Mouse (Mus musculus) T-helper 2 cell (primary cell): Measurements from ENCODE around the gene Dtnbp1.

Experiments used
- in situ Hi-C: fragments of 300-600 bp; cut with MboI, MseI; formaldehyde crosslinking; loops from one replicate; pipeline ENCODE4 v1.15.1; 2025; ENCODE audit warnings: high pct_unique_total_duplicates

Dtnbp1 gene

DNA sequence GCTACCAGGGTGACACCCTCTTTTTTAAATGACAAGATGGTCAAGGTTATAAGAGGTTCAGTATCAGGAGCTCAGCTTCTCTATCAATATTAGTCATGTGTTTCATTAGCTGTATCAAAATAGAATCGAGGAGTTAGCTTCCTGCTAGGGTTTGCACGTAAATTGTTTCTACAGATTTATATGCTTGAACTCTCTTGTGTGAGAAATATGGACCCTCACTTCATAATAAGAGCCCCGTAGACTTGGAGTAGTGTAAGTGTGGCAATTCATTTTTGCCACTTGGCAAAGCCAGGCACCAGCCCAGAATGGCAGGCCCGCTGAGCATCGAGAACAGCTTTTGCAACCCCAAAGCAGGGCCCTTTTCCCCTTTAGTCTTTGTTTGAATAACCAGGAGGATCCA, 1.1 kb upstream of the Dtnbp1 start:
- in situ Hi-C loops, result no loop called here

DNA sequence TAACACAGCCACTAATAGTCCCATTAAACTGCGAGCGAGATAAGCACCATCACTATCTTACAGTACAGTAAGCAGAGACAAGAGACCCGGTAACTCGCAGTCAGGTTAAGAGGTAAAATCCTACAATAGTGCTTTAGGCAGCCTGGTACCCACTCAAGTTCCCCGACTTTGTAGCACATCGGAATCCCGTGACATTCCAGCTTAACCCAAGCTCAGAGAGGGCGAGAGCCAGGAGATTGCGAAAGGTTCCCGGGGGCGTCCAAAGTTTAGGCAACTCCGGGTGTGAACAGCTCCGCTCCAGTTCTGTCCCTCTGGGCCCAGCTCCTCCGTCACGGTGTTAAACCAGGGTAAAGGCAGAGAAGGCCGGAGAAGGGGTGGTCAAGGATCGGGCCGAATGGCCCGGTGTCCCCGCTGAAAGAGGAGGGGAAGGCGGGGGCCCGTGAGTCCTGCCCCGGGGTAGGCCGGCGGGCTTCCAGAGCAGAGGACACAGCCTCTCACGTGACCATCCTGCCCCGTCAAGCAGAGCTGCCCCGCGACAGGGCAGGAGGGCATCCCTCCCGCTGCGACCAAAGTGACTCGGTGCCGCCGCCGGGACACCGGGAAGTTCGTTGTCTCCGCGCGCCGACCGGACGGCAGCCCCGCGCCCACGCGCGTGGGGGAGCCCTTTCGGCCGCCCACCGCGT, 578 bp downstream of the Dtnbp1 start:
- in situ Hi-C loops, result no loop called here

DNA sequence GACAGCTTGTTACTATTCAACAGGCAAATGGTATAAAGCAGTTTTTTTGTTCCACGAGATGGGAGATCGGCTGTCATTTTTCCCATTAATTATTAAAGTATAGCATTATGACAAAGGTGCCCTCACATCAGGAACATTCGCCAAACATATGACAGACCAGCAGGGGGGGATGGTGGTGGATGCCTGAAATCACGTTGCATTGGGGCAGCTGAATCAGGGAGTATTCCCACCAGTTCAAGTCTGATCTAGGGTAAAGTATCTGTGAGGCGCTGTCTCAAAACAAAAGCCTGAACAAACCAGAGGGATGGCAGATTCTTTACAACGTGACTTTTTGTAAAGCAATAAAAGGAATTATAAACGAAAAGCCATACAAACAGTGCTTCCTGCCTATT, 1.1 kb downstream of the Dtnbp1 start:
- in situ Hi-C loops, result no loop called here

GRCm38 (mm10) chr13:44999211-44999610, 2.7 kb downstream of the Dtnbp1 start:
- in situ Hi-C loops, result no loop called here

GRCm38 (mm10) chr13:44996339-44996738, 5.6 kb downstream of the Dtnbp1 start:
- in situ Hi-C loops, result no loop called here

DNA sequence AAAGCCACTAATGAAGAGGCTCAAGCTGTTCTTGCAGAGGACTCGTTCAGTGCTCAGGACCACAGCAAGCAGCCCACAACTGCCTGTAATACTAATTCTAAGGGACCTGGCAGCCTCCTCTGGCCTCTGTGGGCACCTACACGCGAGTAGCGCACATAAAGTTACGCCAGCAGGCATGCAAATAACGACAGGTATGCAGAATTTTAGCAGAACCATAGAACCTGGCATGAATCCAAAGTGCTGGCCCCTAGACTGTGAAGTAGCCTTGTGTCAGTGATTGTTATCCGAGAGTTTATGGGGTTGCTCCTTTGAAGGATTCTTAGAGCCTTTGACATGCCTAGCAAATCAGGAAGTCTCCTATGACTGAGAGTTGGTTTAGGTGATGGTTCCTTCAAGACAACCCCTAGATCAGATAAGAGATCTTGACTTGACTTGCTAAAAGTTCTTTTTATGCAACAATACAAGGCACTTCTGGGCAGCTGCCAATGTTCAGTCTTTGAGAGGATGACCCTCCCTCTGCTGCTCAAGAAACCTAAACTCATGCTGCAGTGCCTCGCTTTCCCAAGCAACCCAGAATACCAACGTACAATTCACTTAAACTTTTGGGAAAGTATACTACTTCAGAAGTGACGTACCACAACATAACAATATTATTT, 9.3 kb downstream of the Dtnbp1 start:
- in situ Hi-C loops, result no loop called here

DNA sequence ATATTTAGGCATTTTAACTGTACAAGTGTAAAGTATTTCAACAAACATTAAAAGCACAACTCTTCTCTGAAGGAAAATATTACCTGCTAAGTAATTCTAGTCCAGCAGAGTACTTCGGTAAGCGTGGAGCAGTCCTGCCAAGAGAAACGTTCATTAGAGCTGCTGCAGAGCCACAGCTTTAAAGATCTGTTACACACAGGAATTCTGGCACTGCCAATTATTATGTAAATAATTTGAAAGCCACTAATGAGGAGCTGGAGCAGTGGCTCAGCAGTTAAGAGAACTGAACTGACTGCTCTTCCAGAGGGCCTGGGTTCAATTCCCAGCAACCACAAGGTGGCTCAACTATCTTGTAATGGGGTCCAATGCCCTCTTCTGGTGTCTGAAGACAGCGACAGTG, 10.0 kb downstream of the Dtnbp1 start:
- in situ Hi-C loops, result no loop called here

DNA sequence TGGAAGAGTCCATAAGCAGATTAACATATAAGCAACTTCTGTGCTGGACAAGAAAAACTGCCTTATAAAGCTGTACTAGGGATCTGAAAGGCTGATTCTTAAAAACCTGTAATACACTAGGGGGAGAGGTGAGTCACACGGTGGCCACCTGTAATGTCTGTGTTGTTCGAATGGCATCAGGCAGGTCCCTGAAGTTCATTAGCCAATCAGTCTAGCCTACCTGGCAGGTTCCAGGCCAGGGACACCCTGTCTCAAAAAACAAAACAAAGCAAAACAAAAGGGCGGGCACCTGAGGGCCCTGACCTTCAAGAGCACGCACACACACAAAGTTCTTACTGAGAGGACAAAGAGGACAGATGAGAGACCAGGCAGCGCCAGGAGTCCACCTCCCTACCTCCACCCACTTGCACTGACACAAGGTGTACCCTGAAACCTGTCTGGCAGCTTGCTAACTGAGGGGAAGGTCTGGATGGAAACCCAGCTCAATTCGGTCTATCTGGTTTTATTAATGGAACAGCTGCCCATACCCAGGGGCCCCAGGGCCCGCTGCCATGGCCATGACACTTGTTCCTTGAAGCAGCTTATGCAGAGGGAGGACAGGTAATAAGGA, 11.8 kb downstream of the Dtnbp1 start:
- in situ Hi-C loops, result no loop called here

- in situ Hi-C loops, result no loop called here
Measured at GRCm38 (mm10) chr13:44986352-44986751, 15.6 kb downstream of the Dtnbp1 start.

GRCm38 (mm10) chr13:44985321-44985720, 16.6 kb downstream of the Dtnbp1 start:
- in situ Hi-C loops, result no loop called here

- in situ Hi-C loops, result no loop called here
Measured at GRCm38 (mm10) chr13:44983635-44984401, 18.1 kb downstream of the Dtnbp1 start.

GRCm38 (mm10) chr13:44982799-44983198, 19.1 kb downstream of the Dtnbp1 start:
- in situ Hi-C loops, result no loop called here

DNA sequence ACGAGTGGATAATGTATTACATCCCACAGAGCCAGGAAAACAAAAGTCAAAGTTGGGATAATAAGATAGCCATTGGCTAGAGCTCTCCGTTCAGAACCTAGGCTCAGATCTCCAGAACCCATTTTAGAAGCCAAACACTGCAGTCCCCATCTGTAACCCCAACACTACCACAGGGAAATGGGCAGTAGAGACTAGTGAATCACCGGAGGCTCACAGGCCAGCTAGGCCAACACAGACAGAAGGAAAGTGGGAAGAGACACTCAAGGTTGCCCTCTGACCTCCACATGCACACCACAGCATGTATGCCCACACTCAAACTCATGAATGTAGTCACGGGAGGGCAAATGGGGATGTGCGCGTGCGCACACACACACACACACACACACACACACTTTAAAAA, 22.5 kb downstream of the Dtnbp1 start:
- in situ Hi-C loops, result no loop called here

DNA sequence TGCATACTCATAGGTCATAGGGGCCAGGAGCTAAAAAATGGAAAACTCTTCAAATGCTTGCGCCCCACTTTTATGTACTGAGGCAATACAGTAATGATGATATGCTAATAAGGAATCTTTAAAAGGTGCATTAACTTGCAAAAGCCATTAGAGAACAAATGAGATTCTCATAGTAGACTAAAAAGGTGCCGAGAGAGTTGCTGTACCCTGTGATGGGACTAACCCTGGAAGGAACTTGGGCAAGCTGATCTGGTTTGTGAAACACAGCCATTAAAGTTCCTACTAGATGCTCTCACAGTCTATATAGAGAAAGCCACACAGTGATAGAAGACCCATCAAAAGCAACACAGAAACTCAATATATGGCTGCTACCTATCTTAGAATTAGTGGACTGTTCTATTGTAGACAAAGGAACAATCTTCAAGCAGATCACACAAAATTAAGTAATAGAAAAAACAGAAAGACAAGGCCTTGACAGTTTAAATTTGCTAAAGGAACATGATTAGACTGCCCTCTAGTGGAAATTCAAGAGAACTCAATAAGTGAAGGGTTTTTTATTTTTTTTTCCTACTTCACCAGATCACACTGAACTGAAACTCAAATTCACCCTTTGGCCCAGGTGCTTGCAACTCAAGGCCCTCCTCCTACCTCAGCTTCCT, 24.3 kb downstream of the Dtnbp1 start:
- in situ Hi-C loops, result no loop called here

DNA sequence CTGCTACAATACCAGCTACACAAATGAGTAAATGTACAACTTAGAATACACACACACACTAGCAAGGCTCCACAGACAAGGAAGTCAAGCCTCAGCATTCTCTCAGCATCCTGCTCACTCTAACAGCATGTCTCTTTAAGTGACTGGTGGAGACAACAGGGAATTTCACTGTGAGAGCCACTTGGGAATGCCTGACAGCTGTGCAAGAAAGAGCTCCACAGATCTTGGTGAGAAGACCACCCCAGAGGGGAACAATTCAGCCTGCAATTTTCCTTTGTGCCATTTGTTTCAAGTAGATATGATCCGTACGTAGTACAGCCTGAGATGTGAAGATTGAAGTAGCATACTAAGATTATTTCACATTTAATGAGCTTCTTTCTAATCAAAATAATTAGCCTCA, 24.9 kb downstream of the Dtnbp1 start:
- in situ Hi-C loops, result no loop called here

DNA sequence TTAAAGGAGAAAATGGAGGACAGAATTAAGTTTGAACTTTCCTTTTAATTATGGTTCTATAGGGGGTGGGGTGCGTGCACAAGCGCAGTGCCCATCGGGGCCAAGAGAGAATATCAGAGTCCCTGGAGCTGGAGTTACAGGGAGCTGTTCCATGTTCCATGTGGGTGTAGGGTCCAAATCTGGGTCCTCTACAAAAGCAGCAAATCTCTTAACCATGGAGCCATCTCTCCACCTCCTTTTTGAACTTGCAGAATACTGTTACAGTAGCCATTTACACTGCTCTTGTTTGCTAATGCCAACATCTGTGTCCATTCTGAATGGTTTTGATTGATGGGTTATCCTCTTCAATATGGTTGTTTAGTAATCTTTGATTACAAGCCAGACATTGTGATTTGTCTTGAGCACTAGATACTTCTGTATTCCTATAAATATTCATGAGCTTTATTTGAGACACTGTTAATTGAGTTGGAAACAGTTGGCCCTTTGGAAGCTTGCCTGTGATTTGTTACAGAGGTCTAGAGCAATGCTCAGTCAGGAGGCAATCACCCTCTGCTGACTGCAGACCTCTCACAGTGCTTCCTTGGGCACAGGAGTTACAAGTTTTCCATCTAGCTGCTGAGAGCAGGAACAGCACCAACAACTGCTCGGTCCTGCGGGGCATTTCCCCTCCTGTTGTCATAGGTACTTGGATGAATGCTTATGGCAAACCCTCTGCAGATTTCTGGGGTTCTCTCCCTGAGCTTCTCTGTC, 41.2 kb downstream of the Dtnbp1 start:
- in situ Hi-C loops, result no loop called here

DNA sequence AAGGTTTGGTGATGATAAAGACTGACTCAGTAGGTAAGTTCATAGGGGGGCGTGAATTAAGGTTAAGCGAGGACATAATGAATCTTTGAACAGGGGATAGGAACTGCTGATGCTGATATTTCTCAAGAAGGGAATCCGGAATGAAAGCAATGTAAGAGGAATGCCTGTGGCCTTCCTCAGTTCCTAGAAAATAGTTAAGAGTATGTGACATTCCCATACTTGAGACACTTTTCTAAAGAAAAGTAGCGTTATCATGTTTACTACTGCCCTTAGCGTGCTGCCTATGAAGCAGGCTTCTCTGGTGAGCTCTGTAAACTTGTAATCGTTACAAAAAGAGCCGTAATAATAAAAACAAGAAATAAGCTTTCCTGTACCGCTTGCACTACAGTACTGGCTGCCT, 44.9 kb downstream of the Dtnbp1 start:
- in situ Hi-C loops, result no loop called here

- in situ Hi-C loops, result no loop called here
Measured at GRCm38 (mm10) chr13:44955781-44956180, 46.2 kb downstream of the Dtnbp1 start.

GRCm38 (mm10) chr13:44954232-44954568, 47.7 kb downstream of the Dtnbp1 start:
- in situ Hi-C loops, result no loop called here

DNA sequence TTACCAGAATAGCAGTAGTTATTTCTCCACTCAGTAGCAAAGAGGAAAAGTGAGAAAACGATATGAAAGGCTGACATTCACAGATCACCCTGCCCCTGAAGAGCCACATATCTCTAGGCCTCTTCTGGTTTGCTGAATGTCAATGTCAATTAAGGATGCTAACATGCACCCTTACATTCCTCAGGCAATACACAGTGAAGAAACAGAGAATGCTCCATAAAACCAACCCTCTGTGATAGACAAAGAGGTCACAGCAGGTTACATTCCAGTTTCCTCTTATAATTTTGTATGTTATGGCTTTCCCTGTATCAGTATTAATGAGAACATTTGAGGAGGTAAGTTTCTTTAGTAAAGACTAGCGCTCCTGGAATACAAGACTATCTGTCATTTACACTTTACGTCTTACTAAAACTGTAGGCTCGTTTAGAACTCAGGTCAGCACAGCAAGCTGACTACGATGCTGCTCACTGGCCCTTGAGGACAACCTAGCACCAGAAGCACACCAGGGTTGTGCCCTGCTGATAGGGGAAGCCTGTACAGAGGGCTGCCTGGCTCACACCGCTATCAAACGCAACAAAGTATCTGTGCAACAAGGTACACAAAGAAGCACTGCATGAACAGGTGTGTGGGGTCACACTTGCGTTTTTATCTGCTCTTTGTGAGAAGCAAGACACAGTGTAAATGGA, 48.3 kb downstream of the Dtnbp1 start:
- in situ Hi-C loops, result no loop called here
